ENCODE assay signal across 9 mouse cellular contexts in the genomic region with DNA sequence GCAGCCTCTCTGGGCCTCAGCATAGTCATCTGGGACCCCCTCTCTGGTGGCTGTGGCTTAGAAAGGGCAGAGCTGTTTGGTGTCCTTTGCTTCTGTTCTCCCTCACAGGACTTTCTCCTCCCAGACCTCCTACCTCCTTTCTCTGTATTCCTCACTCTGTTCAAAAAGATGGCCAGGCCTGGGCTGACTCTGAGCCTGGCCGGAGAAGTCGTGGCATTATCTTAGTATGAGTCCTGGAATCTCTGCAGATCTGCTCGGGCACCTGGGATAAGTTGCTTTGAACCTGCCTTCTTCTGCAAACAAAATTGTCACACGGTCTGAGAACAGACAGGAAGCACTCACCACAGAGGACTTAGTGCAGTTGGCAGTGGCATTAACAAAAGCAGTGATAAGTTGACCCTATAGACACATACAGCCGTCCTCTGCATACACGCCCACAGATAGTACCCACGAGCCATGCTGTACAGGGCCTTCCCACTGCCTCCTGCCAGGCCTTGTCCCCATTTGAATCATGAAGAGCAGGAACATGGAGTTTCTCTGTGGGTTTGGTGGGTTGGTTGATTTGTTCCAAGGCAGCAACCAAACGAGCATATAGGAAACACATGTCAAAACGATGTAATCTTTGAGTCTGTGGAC.
DNase-seq lines count a peak whose midpoint lies in the region; ATAC-seq lines count a peak whose summit lies in the region.
"Had no signal": no experiment of that assay in that cellular context is flagged by ENCODE, and none has a peak within 500 bp of the region (broad histone marks: within the 10 kb centered on the region; RNA-seq: fewer than 3 reads in every experiment).

No protein-coding gene starts in this region.

- no peaks in the 10 kb centered on the region for H3K27me3 ChIP-seq in heart, embryonic 11.5 days (ENCODE audit: control insufficient read depth, insufficient read depth, low read length)
- H3K27me3 ChIP-seq in embryonic facial prominence, embryonic 10.5 days (replicated peaks; ENCODE audit: low read depth, poor library complexity, severe bottlenecking) = no peaks in the 10 kb centered on the region
- no peaks in the 10 kb centered on the region for H3K27me3 ChIP-seq in hindbrain, embryonic 11.5 days (ENCODE audit: control insufficient read depth, insufficient read depth, low read length)
- no peaks in the 10 kb centered on the region for H3K27me3 ChIP-seq in midbrain, embryonic 14.5 days (ENCODE audit: control insufficient read depth, insufficient read depth, low read length)
- H3K27me3 ChIP-seq: limb, embryonic 12.5 days had no signal

- 51% methylated on average over 9 of the region's 9 CpGs for WGBS in heart, embryonic 11.5 days (ENCODE audit: insufficient replicate concordance)
- WGBS in embryonic facial prominence, embryonic 10.5 days = 67% methylated on average over 9 of the region's 9 CpGs
- WGBS in hindbrain, embryonic 11.5 days = 62% methylated on average over 9 of the region's 9 CpGs
- 37% methylated on average over 9 of the region's 9 CpGs for WGBS in midbrain, embryonic 14.5 days

- peaks cover 28% of the 10 kb centered on the region for H3K4me1 ChIP-seq in heart, embryonic 11.5 days (ENCODE audit: control insufficient read depth, insufficient read depth, low read length)
- peaks cover 73% of the 10 kb centered on the region for H3K4me1 ChIP-seq in embryonic facial prominence, embryonic 10.5 days
- peaks cover 32% of the 10 kb centered on the region for H3K4me1 ChIP-seq in hindbrain, embryonic 11.5 days (replicated peaks; ENCODE audit: control insufficient read depth, insufficient read depth, low read length)
- H3K4me1 ChIP-seq in midbrain, embryonic 14.5 days (ENCODE audit: control insufficient read depth, insufficient read depth, low read length) = peaks cover 70% of the 10 kb centered on the region

- no peak for DNase-seq in heart, postnatal 4 days
- no peak for DNase-seq in embryonic facial prominence, embryonic 10.5 days (ENCODE audit: low spot score)
- DNase-seq in hindbrain, embryonic 11.5 days (ENCODE audit: low spot score) = peak; percentile 36
- no peak for DNase-seq in midbrain, embryonic 14.5 days
- no peak for DNase-seq in cerebellum, postnatal 4 days (ENCODE audit: low spot score in 2 of 2)
- DNase-seq in right cerebral cortex, adult 2 months (ENCODE audit: low spot score in 2 of 2) = no peak

- H3K27ac ChIP-seq in heart, embryonic 11.5 days (ENCODE audit: low read depth, low read length) = no peak overlapping the region
- H3K27ac ChIP-seq in embryonic facial prominence, embryonic 10.5 days (replicated peaks) = peak overlapping the region; percentile 87
- peak overlapping the region; percentile 98 for H3K27ac ChIP-seq in hindbrain, embryonic 11.5 days (ENCODE audit: low read depth, low read length)
- peak overlapping the region; percentile 86 for H3K27ac ChIP-seq in midbrain, embryonic 14.5 days (replicated peaks; ENCODE audit: low read depth, low read length)

- H3K4me3 ChIP-seq in heart, embryonic 11.5 days (ENCODE audit: low read depth, low read length) = no peak overlapping the region
- H3K4me3 ChIP-seq in embryonic facial prominence, embryonic 10.5 days = no peak overlapping the region
- no peak overlapping the region for H3K4me3 ChIP-seq in hindbrain, embryonic 11.5 days (ENCODE audit: low read depth, low read length)
- no peak overlapping the region for H3K4me3 ChIP-seq in midbrain, embryonic 14.5 days (replicated peaks; ENCODE audit: low read depth, low read length)
- H3K4me3 ChIP-seq: limb, embryonic 12.5 days had no signal

- no peak overlapping the region for H3K4me2 ChIP-seq in heart, embryonic 11.5 days
- no peak overlapping the region for H3K4me2 ChIP-seq in hindbrain, embryonic 11.5 days (replicated peaks; ENCODE audit: low read depth, low read length)
- no peak overlapping the region for H3K4me2 ChIP-seq in midbrain, embryonic 14.5 days (ENCODE audit: low read length)
- H3K4me2 ChIP-seq: limb, embryonic 12.5 days had no signal

- no peaks in the 10 kb centered on the region for H3K9me3 ChIP-seq in heart, embryonic 11.5 days (replicated peaks; ENCODE audit: control insufficient read depth, low read length)
- H3K9me3 ChIP-seq in embryonic facial prominence, embryonic 10.5 days = no peaks in the 10 kb centered on the region
- no peaks in the 10 kb centered on the region for H3K9me3 ChIP-seq in hindbrain, embryonic 11.5 days (ENCODE audit: control insufficient read depth, low read length)
- H3K9me3 ChIP-seq in midbrain, embryonic 14.5 days (ENCODE audit: control insufficient read depth, low read length) = no peaks in the 10 kb centered on the region
- H3K9me3 ChIP-seq: limb, embryonic 12.5 days had no signal

- peak overlapping the region; percentile 28; the same call in 1 of the 2 replicates for H3K9ac ChIP-seq in heart, embryonic 11.5 days (ENCODE audit: low read depth, low read length)
- peak overlapping the region; percentile 41 for H3K9ac ChIP-seq in hindbrain, embryonic 11.5 days (ENCODE audit: low read depth, low read length)
- H3K9ac ChIP-seq in midbrain, embryonic 14.5 days (replicated peaks; ENCODE audit: low read length) = no peak overlapping the region

- no peaks in the 10 kb centered on the region; the same call in 1 of the 2 replicates for H3K36me3 ChIP-seq in heart, embryonic 11.5 days (ENCODE audit: control insufficient read depth, insufficient read depth, low read length)
- peaks cover 46% of the 10 kb centered on the region for H3K36me3 ChIP-seq in embryonic facial prominence, embryonic 10.5 days (replicated peaks)
- H3K36me3 ChIP-seq in hindbrain, embryonic 11.5 days (ENCODE audit: control insufficient read depth, insufficient read depth, low read length) = no peaks in the 10 kb centered on the region
- peaks cover 23% of the 10 kb centered on the region for H3K36me3 ChIP-seq in midbrain, embryonic 14.5 days (ENCODE audit: control insufficient read depth, insufficient read depth, low read length)

- no peak for ATAC-seq in heart, embryonic 11.5 days (replicated peaks; ENCODE audit: insufficient number of reproducible peaks, low FRiP score, low TSS enrichment)
- no peak for ATAC-seq in hindbrain, embryonic 11.5 days (ENCODE audit: low FRiP score)
- no peak for ATAC-seq in midbrain, embryonic 14.5 days (ENCODE audit: low FRiP score, low TSS enrichment)
- ATAC-seq in erythroblast, adult 5-6 weeks (replicated peaks; ENCODE audit: low FRiP score, poor library complexity, severe bottlenecking) = no peak
